Mouse (Mus musculus) A20 (cell line): Measurements from ENCODE around the gene Tle3.
A peak's percentile ranks its signal among the peaks of the same experiment; 100 is the strongest.

ENCODE experiments used
- DNase-seq: peaks from one replicate; pipeline ENCODE4 v3.0.0-alpha.2; 2011; ENCODE audit warnings: low read depth, low spot score

Tle3 gene

DNA sequence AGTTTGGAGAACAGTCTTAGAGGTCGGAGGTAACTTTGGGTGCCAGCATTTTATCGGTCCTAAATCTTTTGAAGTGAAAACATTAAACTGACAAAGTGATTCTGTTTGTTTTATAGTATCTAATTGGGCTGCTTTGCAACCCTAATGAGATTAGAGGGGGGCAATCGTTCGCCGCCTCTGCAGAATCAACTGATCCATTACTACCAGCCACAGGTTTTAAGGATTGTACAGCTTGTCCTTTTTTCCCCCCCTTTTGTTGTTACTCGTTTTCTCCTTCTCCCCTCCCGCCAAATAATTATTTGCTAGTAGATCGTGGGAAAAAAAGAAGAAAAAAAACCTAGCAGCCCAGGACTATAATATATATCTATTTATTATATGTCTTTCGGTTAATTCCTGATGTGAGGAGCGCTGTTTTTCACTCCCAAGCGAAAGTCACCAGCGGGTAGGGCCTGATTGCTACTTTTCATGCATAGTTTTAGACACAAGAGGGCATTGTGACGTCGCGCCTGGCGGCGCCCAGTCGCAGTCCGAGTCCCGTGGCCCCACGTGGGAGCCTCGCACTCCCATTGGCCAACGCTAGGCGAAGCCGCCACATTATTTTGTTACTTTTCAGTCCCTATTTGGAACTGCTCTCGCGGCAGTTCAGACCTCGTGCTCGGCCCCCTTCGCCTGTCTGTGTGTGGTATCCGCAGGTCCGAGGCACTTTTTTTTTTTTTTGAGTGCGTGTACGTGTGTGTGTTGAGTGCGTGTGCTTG is at the start of gene Tle3:
Gene Tle3, plus strand, starts transcription at position 612 of the 755 bp plus-strand sequence.
- peak; percentile 98 for DNase-seq

DNA sequence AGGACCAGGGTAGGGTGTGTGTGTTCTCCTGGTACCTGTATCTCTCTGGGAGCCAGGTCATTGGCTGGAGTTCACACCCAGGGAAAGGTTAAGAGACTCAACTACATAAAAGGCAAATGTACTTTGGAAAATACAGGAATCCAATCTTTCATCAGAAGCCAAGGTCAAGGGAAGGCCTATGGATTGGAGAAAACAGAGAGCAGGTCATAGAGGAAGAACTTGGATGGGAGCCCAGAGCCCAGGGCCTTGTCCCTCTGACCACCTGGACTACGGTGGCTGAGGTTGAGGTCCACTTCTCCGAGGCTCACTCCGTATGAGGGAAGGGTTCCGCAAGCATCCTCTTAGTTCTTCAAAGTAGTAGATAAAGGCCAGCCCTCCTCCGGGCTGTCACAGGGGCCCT is 48.9 kb upstream of the Tle3 start:
- no peak for DNase-seq

DNA sequence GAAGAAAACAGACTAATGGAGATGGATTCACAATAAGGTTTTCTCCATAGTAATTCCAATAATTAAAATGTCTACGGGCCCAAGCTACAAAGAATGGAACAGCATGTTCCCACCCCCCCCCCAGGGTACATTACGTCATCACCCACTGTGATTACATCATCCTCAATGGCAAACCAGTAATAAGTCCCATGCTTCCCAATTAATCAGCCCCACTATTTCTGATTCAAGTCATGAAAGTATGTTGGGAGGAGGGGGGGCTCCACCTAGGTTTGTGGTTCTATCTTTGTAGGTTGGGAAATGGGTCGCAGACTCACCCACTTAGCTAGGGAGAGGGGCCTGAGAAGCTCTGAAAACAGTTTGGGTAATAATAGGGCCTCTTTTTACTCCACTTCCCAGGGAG is 48.3 kb upstream of the Tle3 start:
- no peak for DNase-seq

DNA sequence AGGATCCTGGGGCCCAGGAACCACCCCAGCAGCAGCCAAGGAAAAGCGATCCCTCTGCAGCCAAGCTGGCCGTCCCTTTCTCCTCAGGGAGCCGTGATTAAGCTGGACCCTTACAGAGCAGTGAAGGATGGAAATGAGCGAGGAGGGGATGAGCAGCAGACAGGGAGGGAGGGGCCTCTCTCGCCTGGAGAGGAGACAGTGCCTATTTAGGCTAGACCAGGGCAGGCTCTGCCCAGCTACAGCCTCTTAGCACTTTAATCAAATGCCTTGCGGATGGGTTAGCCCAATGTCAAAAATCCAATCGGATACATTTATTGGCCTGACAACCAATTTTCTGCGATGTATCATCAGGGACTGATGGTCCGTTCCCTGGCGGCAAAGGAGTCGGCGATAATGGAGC is 47.8 kb upstream of the Tle3 start:
- DNase-seq: no peak

DNA sequence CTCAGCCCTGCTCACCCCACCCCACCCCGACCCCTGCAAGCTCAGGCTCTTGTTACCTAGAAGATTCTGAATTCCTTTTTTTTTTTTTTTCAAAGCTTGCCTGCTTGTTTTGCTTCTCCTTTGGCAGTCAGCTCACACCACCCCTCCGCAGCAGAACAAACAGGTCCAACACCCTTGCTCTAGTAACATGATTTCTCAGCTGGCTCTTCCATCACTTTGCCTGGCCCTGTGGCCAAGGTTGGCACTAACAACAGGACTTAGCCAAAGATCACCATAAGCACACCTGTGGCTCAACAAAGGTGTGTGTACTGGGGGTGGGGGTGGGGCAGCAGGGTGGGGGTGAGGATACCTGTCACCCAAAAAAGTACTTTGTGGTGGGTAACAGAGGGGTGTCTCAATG is 47.2 kb upstream of the Tle3 start:
- no peak for DNase-seq

DNA sequence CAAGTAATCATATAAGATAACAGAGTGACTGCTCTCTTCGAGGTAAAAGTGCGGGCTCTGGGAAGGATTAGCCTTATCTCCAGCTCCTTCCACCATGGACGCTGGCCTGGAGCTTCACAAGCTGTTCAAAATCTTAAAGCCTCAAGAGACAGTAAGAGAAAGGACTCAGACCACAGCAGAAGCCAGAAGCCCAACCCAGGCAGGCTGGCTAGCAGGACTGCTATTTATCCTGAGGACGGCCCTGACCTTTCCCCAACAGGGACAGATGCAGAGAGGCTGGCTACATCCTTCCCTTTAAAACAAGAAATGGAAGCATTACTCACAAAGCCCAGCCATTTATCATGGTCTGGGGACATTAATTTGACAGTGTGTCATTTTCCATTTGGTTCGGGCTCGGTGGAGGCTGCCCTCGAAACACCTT is 46.2 kb upstream of the Tle3 start:
- DNase-seq: no peak

DNA sequence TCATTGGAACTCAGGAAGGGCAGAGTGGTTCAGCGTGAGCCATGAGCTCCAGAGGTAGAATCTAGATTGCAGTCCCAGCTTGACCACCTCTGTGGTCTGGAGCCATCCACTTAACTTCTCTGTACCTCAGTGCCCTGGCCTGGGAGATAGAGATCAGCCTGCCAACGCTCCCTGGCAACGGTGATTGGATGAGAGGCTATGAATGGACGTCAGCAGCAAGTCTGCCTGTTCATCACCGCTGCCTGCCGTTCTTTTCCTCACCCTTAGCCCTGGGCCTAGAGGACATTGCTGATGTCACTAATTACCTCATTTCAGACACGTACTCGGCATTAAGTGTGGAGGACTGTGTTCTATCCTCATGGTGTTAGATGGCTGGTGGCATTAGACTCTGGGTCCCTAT is 45.2 kb upstream of the Tle3 start:
- no peak for DNase-seq

DNA sequence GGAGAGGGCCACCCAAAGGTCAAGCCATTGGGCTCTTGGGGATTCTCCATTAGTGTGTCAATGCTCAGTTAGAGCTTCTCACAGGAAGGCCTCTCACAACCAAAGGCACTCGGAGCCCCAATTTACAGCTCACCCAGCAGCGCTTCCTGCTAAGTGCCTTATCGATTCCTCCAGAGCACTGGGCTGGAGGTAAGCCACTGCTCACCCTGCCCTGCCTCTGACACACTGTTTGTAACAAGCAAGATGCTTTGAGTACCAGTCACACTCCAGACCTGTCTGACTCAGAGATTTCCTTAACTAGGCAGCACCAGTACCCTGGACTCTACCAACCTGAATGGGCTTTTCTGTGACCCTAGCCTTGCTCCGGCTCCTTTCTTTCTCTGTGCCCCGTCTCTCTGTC is 44.0 kb upstream of the Tle3 start:
- no peak for DNase-seq

DNA sequence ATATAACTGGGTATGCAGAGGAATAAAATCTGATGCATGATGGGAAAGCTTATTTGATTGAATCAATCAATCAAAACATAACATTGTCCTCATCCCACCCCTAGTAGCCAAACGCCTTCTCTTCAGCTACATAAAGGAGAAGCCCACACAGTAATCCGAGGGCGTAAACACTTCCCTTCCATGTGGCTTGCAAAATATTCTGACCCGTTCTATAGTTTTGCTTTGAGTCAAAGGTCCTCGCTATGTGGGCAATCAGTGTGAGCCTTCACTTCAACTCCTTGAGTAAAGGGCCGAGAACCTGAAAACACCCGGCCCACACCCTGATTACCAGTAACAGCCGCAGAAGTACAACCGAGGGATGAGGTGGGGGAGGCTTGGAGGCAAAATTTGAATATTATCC is 41.4 kb upstream of the Tle3 start:
- no peak for DNase-seq

DNA sequence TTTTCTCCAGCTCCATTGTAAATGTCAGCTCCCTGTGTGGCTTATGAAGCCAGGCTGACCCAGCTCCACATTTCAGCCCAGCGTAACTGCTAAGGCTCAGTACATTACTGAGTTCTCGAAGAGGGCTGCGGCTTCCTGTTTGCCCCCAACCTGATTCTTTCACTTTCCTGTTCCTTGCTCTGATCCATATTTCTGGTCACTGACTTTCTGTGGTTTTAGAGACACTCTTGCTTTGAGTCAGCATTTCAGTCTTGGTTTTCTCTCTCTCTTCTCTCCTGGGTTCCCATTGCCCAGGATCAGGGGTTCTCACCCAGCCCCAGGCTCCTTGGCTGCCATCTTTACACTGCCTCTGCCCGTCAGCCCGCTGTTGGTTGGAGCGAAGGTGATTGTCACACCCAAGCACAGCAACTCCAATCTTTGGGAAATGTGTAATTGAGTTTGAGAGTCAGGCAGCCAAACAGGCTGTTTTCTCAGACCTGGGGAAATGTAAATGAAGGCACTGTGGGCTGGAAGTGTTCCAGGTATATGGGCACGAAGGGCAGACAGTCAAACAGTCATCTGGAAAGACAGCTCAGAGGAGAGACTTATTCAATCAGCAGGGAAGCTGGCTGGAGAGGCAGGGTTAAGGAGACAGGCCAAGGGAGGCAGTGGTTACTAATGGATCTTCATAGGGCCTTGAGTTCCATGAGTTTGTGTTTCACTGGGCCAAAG is 39.8 kb upstream of the Tle3 start:
- DNase-seq: no peak

DNA sequence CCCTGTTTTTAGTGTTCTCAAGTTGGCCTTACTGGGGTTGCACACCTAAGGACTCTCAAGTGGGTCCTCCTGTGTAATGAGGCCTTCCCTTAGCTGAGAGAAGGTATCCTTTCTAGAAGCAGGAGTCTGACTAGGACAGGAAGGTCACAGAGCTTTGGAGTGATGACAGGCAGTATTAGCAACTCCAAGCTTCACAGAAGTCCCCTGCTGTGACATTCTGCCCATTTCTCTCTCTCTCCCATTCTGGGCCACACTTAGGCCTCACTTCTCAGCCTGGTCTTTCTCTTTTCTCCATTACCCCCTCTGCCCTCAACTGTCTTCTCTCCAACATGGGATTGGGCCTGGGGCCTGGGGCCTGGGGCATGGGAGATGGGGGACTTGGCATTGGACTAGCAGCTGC is 36.0 kb upstream of the Tle3 start:
- DNase-seq: no peak

DNA sequence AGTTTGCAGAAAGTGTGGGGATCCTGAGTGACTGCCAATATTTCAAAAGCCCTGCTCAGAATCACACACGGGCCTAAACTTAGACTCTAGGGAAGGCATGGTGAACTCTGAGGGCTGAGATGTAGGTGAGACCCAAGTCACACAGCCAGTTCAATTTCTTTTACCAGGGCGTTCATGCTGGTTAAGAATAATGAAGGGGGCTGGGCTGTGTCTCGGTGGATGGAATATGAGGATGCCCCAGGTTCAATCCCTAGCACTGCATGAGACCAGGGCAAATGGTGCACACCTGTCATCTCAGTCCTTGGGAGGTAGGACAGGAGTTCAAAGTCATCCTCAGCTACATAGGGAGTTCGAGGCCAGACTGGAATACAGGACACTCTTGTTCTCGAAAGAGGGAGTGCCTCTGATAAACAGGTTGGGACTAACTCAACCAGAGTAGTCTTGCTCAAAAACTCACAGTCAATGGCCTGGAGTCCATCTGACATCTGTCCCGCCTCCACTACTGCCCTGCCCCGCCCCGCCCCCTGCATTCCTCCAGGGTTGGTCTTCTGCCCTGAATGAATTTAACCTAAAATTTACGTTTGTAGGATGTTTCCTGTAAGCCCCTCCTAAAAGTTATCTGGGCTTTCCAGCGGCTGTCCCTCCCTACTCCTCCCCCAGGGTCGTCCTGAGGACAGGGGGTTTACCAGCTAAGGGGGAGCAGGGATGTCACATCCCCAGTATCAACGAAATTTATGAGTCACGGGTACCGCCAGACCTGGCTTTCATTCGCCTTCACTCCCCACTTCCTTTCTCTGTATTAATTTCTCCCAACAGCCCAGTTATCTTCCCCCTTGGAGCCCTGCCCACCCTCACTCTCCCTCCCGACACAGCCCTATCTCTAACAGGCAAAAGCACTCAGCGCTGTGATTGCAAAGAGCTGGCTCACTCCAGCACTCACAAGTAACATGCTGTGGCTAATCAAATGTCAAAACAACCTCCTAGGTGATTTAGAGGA is 35.3 kb upstream of the Tle3 start:
- DNase-seq: no peak

DNA sequence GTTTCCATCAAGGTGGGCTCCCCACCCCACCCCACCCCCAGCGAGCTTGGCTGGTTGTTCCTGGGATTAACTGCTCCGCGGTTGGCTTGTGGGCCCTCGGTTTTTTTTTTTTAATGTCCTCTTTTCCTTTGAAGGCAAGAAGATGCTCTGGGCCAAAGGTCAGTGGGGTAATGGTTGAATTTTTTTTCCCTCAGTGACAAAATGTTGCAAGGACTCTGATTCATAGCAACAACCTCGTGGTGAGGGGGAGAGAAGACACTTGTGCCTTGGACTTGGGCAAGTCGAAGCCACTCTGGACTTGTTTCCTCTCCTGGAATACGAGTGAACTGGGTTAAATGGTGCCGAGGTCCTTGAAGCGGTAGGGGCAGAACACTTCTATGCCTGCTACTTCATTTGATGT is 34.5 kb upstream of the Tle3 start:
- DNase-seq: no peak

DNA sequence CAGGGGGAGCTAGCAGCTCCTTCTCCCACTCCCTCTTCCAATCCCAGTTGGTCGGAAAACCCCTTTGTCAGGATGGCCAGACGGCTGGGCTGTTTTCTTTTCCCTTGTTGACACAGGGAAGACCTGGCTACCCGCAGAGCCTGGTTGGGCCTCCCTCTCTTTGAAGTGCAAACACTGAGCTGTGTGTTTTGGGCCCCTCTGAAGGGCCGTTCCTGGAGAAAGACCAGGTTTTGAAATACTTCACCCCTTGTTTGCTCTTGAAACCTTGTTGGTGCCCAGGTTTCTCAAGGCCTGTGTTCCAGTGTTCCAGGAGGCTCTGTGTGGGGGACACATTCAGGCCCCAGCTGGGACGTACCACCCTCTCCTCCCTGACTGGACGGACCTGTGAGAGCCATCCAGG is 32.9 kb upstream of the Tle3 start:
- DNase-seq: no peak

DNA sequence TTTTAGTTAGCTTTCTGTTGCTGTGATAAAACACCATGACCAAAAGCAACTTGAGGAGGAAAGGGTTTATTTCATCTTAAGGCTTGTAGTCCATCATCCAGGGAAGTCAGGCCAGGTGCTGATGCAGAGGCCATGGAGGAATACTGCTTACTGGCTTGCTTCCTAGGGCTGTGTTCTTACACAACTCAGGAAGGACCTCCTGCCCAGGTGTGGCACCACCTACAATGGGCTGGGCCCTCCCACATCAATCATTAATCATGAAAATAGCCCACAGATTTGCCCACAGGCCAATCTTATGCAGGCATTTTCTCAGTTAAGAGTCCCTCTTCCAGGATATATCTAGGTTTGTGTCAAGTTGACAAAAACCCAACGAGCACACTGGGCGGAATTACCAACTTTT is 31.8 kb upstream of the Tle3 start:
- no peak for DNase-seq

DNA sequence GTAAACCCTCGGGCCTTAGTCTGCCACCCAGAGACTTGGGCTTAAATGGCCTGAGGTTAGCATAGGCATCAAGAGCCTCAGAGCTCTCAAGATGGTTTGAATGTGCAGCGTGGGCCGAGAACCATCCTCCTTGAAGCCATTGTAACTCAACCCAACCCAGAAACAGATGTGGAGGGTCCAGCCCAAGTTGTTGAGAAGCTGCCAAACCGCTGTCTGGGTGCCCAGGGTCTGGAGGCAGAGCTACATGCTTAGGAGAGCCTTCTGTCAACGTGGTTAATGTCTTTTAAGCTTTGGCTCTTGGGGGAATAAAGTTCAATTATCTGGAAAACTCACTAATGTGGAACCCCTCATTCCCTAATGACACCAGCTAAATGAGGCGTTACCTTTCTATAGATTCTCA is 29.9 kb upstream of the Tle3 start:
- DNase-seq: no peak

DNA sequence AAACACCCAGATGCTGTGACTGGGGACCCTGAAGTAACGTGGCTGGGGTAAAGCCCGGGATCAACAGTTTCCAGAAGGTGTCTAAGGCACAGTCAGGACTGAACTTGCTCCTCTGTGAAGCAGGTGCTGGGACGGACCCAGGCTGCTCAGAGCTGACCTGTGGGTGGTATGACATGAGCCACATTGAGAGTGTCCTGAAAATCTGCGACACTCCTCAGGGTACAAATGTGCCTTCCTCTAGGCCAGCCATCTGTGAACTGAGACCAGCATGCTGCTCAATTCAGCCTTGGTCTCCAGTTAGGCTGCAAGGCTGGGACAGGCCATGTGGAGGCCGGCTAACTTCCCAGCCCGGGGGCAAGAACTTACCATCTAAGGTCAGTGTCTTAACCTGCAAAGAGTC is 27.5 kb upstream of the Tle3 start:
- DNase-seq: no peak

DNA sequence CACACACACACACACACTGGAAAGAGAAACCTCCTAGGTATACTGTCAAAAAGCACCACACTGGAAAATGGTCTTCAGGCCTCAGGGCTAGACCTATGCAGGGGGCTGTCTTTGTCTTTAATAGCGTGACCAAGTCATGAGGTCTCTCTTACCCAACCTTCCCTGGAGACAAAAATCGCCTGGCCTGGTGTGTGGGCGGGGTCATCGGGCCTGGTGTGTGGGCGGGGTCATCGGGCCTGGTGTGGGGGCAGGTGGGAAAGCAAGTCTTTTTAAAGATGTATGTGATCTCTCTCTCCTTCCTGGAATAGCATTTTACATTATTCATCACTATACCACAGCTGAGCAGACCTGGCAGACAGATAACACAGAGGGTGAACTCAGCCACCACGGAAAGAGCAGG is 25.2 kb upstream of the Tle3 start:
- DNase-seq: no peak

DNA sequence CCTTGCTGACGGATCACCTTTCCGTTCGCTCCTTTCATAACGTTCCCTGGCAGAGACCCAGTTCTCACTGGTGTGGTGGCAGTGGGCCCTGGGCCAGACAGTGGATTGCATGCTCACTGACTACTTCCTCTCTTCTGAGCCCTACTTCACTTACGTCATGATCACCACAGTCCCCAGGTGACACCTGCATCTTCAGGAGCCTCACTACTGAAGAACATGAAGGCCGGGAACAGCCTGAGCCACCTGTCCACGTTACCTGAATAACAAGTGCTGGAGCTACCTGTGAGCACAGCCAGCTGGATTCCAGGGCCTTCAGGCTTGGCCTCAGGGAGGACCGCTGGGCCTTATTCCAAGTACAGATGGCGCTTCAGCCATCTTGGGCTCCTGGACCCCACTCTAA is 24.1 kb upstream of the Tle3 start:
- DNase-seq: peak; percentile 26

DNA sequence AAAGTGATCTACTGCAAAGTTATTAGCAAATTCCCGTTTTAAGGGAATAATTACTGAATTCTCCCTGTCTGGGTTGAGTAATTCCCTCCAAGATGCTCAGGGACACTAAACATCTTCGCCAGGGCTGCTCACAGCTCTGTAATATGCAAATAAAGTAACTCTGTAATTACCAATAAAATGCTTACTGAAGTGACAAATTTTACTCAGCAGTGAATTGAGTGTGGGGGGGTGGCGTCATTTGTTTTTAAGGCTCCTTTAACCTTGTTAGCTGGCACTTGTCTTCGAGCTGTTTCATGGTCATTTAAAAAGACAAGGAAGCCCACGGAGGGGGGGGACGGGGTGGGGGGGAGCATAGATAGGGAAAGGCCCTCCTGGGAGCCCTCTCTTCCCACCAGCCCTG is 23.6 kb upstream of the Tle3 start:
- no peak for DNase-seq

DNA sequence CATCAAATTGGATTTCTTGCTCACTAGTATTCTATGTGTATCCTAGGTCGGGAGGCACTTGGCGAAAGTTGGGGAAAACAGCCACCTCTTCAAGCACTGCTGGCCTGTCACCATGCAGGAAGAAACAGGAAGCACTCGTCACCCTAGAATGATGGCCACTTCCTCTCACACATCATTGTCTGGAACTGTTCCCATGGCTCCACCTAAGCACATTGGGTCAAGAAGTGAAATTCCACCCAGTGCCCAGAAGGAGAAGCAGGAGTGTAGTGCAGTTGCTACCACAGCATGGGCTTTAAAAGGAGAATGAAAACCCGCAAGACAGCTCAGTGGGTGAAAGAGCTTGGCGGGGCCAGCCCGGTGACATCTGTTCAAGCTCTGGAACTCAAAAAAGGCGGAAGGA is 22.5 kb upstream of the Tle3 start:
- DNase-seq: no peak

DNA sequence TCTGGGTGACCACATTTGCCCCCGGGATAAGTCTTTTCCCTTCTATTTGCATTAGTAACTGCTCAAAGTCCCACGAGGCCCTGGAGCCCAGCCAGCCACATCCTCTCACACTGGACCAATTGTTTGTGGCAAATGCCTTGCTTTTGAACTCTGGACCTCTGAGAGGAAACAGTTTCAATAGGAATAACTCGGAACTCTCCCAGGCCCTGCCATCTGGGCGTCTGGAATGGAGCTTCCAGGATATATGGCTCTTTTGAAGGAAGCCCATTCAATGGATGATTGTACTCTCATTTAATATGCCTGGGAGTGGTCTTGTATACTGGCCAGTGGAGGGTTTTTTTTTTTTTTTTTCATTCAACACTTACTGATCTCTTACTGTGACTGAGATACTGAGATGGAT is 21.0 kb upstream of the Tle3 start:
- DNase-seq: no peak
